Mouse (Mus musculus): Measurements from ENCODE around the gene Pcx. TPM values are rescaled to one million over a fixed set of nuclear protein-coding genes. Genes with fewer than 3 reads are reported as not detected.
A peak's percentile ranks its signal among the peaks of the same experiment; 100 is the strongest.

The Pcx gene
- polyA plus RNA-seq, 1 experiment: 343 TPM

GRCm38 (mm10) chr19:4513236-4513858 lies 3.1 kb downstream of the Pcx start:
- H3K4me3 ChIP-seq (ENCODE audit: insufficient read depth, low read depth, low read length): no peak overlapping the region
- H3K27ac ChIP-seq (replicated peaks; ENCODE audit: low read depth, low read length): peak overlapping the region; percentile 66
- H3K4me1 ChIP-seq (ENCODE audit: control insufficient read depth, insufficient read depth, insufficient read length, low read length): peaks cover 9% of the 10 kb centered on the region

GRCm38 (mm10) chr19:4515746-4516145 lies 5.5 kb downstream of the Pcx start:
- Histone ChIP-seq H3K4me1 (ENCODE audit: control insufficient read depth, insufficient read depth, insufficient read length, low read length) (peaks cover 9% of the 10 kb centered on the region), H3K27ac (replicated peaks; ENCODE audit: low read depth, low read length) (peak overlapping the region; percentile 41; the same call in 1 of the 2 replicates)

GRCm38 (mm10) chr19:4516288-4516687 lies 6.0 kb downstream of the Pcx start:
- H3K4me3 ChIP-seq (ENCODE audit: insufficient read depth, low read depth, low read length): no peak overlapping the region
- peak overlapping the region; percentile 41; the same call in 1 of the 2 replicates for H3K27ac ChIP-seq (replicated peaks; ENCODE audit: low read depth, low read length)
- peaks cover 9% of the 10 kb centered on the region for H3K4me1 ChIP-seq (ENCODE audit: control insufficient read depth, insufficient read depth, insufficient read length, low read length)

More at GRCm38 (mm10) chr19:4515746-4516145, 5.5 kb downstream of the Pcx start:
- H3K4me3 ChIP-seq (ENCODE audit: insufficient read depth, low read depth, low read length): no peak overlapping the region

DNA sequence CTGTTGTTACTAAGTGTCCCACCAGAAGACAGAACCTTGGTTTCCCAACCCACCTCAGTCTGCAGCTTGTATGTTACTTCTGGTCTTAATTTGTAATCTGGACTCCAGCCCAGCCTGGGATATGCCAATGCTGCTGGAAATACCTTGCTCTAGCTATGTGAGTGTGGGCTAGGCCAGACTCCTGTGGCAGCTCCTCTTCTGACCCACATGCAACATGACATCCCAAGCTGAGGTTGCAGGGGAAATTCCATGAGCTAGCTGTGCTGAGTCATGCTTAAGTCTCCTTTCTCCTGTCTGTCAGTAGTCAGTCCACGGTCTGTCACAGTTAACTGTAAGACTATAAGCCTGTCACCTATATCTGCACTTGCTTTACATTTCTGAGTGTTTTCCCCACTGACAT lies 7.2 kb downstream of the Pcx start:
- peaks cover 9% of the 10 kb centered on the region for H3K4me1 ChIP-seq (ENCODE audit: control insufficient read depth, insufficient read depth, insufficient read length, low read length)
- peak overlapping the region; percentile 28; the same call in 1 of the 2 replicates for H3K27ac ChIP-seq (replicated peaks; ENCODE audit: low read depth, low read length)
- no peak overlapping the region for H3K4me3 ChIP-seq (ENCODE audit: insufficient read depth, low read depth, low read length)

DNA sequence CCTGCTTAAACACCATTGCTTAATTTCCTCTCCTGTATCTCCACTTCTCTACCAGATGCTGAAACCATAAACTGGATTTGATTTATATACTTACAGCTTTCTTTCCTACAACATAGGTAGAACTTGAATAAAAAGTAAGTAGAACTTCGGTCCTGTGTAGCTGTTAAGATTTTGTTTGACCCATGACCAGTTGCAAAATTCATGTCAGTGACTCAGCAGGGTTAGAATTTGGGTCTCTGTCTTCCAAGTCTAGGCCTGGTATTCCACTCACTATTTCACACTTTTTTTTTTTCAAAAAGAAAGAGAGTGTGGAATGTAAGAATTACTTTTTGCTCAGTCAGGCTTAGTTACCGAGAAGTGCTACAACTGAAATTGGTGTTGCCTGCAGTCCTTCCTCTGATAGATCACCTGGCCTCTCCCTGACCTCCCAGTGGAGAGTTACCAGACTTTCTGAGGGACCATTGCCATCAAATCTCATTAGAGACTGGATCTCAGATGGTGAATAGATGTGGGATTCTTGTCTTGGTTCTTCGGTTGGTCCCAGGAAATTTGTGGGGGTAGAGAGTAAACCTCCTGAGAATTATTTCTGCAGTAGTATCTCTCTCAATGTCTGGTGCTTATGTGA lies 11.3 kb downstream of the Pcx start:
- H3K4me1 ChIP-seq (ENCODE audit: control insufficient read depth, insufficient read depth, insufficient read length, low read length): no peaks in the 10 kb centered on the region; the same call in 1 of the 2 replicates
- H3K4me3 ChIP-seq (ENCODE audit: insufficient read depth, low read depth, low read length): no peak overlapping the region
- H3K27ac ChIP-seq (replicated peaks; ENCODE audit: low read depth, low read length): peak overlapping the region; percentile 85

GRCm38 (mm10) chr19:4534646-4535045 lies 24.4 kb downstream of the Pcx start:
- Histone ChIP-seq H3K4me1 (ENCODE audit: control insufficient read depth, insufficient read depth, insufficient read length, low read length) (peaks cover 3% of the 10 kb centered on the region; the same call in 1 of the 2 replicates), H3K27ac (replicated peaks; ENCODE audit: low read depth, low read length) (0 out of 2 replicates have a peak overlapping the region, but pooled peaks have one; percentile 26), H3K4me3 (ENCODE audit: insufficient read depth, low read depth, low read length) (no peak overlapping the region)

- Histone ChIP-seq H3K4me1 (ENCODE audit: control insufficient read depth, insufficient read depth, insufficient read length, low read length) (peaks cover 3% of the 10 kb centered on the region; the same call in 1 of the 2 replicates), H3K4me3 (ENCODE audit: insufficient read depth, low read depth, low read length) (no peak overlapping the region), H3K27ac (replicated peaks; ENCODE audit: low read depth, low read length) (peak overlapping the region; percentile 63)
These were observed 25.6 kb downstream of the Pcx start for GRCm38 (mm10) chr19:4535922-4536321.

DNA sequence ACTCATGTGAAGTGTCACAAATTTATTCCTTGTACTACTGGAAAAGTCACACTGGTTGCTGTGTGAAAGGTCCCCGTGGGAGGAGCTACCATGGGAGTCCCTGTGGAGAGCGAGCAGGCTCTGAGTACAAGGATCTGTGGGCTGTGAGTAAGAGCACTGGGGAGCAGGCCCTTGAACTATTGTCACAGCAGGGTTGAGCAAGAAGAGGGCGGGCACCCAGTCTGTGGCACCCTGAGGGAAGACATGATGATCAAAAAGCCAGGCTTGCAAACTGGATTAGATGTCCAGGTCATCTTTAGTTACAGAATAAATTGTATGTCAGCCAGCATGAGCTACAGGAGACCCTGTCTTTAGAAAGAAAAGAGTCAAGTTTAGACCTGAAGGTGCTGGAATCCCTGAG lies 26.3 kb downstream of the Pcx start:
- H3K4me3 ChIP-seq (ENCODE audit: insufficient read depth, low read depth, low read length): no peak overlapping the region
- H3K4me1 ChIP-seq (ENCODE audit: control insufficient read depth, insufficient read depth, insufficient read length, low read length): peaks cover 3% of the 10 kb centered on the region; the same call in 1 of the 2 replicates
- peak overlapping the region; percentile 58; the same call in 1 of the 2 replicates for H3K27ac ChIP-seq (replicated peaks; ENCODE audit: low read depth, low read length)

- no peaks in the 10 kb centered on the region for H3K4me1 ChIP-seq (ENCODE audit: control insufficient read depth, insufficient read depth, insufficient read length, low read length)
- no peak overlapping the region for H3K27ac ChIP-seq (replicated peaks; ENCODE audit: low read depth, low read length)
- no peak overlapping the region for H3K4me3 ChIP-seq (ENCODE audit: insufficient read depth, low read depth, low read length)
These were observed 30.0 kb downstream of the Pcx start for GRCm38 (mm10) chr19:4540263-4540662.

DNA sequence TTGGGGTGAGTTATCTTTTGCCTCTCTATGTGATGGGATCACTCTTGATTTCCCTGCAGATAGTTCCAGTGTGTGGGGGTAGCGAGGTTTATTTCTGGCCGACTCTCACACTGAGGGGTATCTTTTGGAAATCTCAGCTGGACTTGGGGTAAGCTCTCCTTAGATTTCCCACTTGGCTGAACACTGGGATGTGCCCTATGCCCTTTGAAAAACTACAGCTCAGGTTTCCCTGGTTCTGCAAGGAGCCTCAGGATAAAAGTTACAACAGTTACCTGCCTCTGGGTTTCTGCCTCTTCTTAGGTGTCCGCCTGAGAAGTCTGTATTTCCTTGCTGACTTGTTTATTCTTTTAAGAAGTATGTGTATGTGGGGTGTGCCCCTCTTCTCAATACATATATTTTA lies 30.7 kb downstream of the Pcx start:
- Histone ChIP-seq H3K4me3 (ENCODE audit: insufficient read depth, low read depth, low read length) (no peak overlapping the region), H3K4me1 (ENCODE audit: control insufficient read depth, insufficient read depth, insufficient read length, low read length) (no peaks in the 10 kb centered on the region), H3K27ac (replicated peaks; ENCODE audit: low read depth, low read length) (no peak overlapping the region)

GRCm38 (mm10) chr19:4542081-4542480 lies 31.8 kb downstream of the Pcx start:
- Histone ChIP-seq H3K27ac (replicated peaks; ENCODE audit: low read depth, low read length) (no peak overlapping the region), H3K4me3 (ENCODE audit: insufficient read depth, low read depth, low read length) (no peak overlapping the region), H3K4me1 (ENCODE audit: control insufficient read depth, insufficient read depth, insufficient read length, low read length) (no peaks in the 10 kb centered on the region)

- Histone ChIP-seq H3K4me1 (ENCODE audit: control insufficient read depth, insufficient read depth, insufficient read length, low read length) (no peaks in the 10 kb centered on the region), H3K27ac (replicated peaks; ENCODE audit: low read depth, low read length) (no peak overlapping the region), H3K4me3 (ENCODE audit: insufficient read depth, low read depth, low read length) (no peak overlapping the region)
These were observed 34.8 kb downstream of the Pcx start for GRCm38 (mm10) chr19:4545091-4545490.

DNA sequence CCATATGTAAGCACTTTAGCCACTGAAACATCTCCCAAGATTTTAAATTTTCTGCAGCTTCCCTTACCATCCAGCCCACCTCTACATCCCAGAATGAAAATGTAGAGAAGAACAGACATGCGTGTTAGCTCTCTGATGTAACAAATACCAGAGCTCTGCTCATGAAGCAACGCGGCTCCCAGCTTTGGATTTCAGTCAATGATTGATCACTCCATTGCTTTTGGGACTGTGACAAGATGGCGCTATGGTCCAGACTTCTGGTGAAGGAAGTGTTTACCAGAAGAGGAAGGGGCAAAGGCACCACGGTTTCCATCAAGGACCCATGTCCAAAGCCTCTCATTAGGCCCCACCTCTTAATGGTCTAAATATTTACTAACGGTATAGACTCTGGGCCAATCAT lies 35.6 kb downstream of the Pcx start:
- no peak overlapping the region for H3K4me3 ChIP-seq (ENCODE audit: insufficient read depth, low read depth, low read length)
- no peaks in the 10 kb centered on the region for H3K4me1 ChIP-seq (ENCODE audit: control insufficient read depth, insufficient read depth, insufficient read length, low read length)
- H3K27ac ChIP-seq (replicated peaks; ENCODE audit: low read depth, low read length): no peak overlapping the region

GRCm38 (mm10) chr19:4547801-4548200 lies 37.5 kb downstream of the Pcx start:
- no peaks in the 10 kb centered on the region for H3K4me1 ChIP-seq (ENCODE audit: control insufficient read depth, insufficient read depth, insufficient read length, low read length)
- no peak overlapping the region for H3K27ac ChIP-seq (replicated peaks; ENCODE audit: low read depth, low read length)
- H3K4me3 ChIP-seq (ENCODE audit: insufficient read depth, low read depth, low read length): no peak overlapping the region

DNA sequence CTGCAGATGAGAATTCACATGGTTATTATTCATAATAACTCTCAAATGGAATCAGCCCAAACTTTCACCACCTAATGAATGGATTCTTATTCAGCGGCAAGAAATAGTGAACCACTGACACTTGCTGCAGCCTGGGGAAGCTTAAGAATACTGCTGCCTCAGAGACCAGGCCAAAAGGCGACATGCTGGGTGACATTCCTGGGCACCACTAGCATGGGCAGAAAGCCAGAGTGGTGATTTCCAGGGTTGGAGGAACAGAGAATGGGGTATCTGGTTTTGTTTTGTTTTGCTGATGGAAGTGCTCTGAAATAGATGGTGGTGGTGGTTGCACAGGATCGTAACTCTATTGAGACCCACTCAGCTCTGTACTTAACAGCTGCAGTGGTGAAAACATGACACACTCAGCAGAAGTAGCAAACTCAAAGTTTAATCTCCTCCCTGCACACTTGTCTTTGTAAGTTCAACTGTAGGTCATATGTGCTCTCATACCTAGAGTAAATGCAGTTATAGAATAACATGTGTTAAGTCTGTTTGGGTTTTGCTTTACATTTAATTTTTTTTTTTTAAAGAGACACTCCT lies 38.1 kb downstream of the Pcx start:
- no peak overlapping the region for H3K4me3 ChIP-seq (ENCODE audit: insufficient read depth, low read depth, low read length)
- no peaks in the 10 kb centered on the region for H3K4me1 ChIP-seq (ENCODE audit: control insufficient read depth, insufficient read depth, insufficient read length, low read length)
- no peak overlapping the region for H3K27ac ChIP-seq (replicated peaks; ENCODE audit: low read depth, low read length)

GRCm38 (mm10) chr19:4554248-4554647 lies 44.0 kb downstream of the Pcx start:
- H3K27ac ChIP-seq (replicated peaks; ENCODE audit: low read depth, low read length): no peak overlapping the region
- no peak overlapping the region for H3K4me3 ChIP-seq (ENCODE audit: insufficient read depth, low read depth, low read length)
- peaks cover 18% of the 10 kb centered on the region for H3K4me1 ChIP-seq (ENCODE audit: control insufficient read depth, insufficient read depth, insufficient read length, low read length)

Measured in brown adipose tissue, adult 24 weeks (tissue).